Mouse (Mus musculus) liver, embryonic 11.5 days (tissue): ENCODE measurements at regions not wholly inside any gene's neighbourhood (a gene's known extent, or its start where the extent isn't known, plus 50 kb on each side); places are given as distances from the start of the nearest gene placed in this dataset.
"Not testable (repeated sequence)": the region's sequence is repeated elsewhere in the genome, so short reads cannot be mapped to it uniquely, and the experiment has no call there.

Experiments
- ATAC-seq: fragments of 200-750 bp; cut with Nextera tagmentation; replicated peaks from 2 replicates; pipeline ENCODE4 v1.8.0; 2017; ENCODE audit warnings: moderate number of reproducible peaks, mild to moderate bottlenecking, moderate TSS enrichment, moderate library complexity; ENCODE audit not compliant: low FRiP score
- DNase-seq: peaks from one replicate; pipeline ENCODE4 v3.0.0-alpha.2; 2017; ENCODE audit warnings: low spot score
- H3K27ac ChIP-seq: fragments of 300-500 bp; sonication (generic); 2 replicates; pipeline ENCODE4 v1.5.1; 2014; ENCODE audit warnings: mild to moderate bottlenecking, low read depth, low read length, control low read depth
- H3K27me3 ChIP-seq: fragments of 300-500 bp; sonication (generic); replicated peaks from 2 replicates; pipeline ENCODE4 v1.6.1; 2014; ENCODE audit warnings: low read length, mixed read lengths; ENCODE audit not compliant: control insufficient read depth, insufficient read depth
- H3K36me3 ChIP-seq: fragments of 300-500 bp; sonication (generic); 2 replicates; pipeline ENCODE4 v1.6.1; 2014; ENCODE audit warnings: mild to moderate bottlenecking, low read length, moderate library complexity, mixed read lengths; ENCODE audit not compliant: control insufficient read depth, insufficient read depth
- H3K4me1 ChIP-seq: fragments of 300-500 bp; sonication (generic); replicated peaks from 2 replicates; pipeline ENCODE4 v1.6.1; 2014; ENCODE audit warnings: low read length, mixed read lengths; ENCODE audit not compliant: control insufficient read depth, insufficient read depth
- H3K4me2 ChIP-seq: fragments of 300-500 bp; sonication (generic); 2 replicates; pipeline ENCODE4 v1.6.1; 2014; ENCODE audit warnings: mild to moderate bottlenecking, control low read depth, moderate library complexity
- H3K4me3 ChIP-seq: fragments of 300-500 bp; sonication (generic); 2 replicates; pipeline ENCODE4 v1.5.1; 2014; ENCODE audit warnings: low read depth, low read length, control low read depth
- H3K9ac ChIP-seq: fragments of 300-500 bp; sonication (generic); 2 replicates; pipeline ENCODE4 v1.6.1; 2014; ENCODE audit warnings: low read depth, low read length, control low read depth
- H3K9me3 ChIP-seq: fragments of 300-500 bp; sonication (generic); 2 replicates; pipeline ENCODE4 v1.6.1; 2016; ENCODE audit warnings: low read length, inconsistent platforms, mixed read lengths; ENCODE audit not compliant: control insufficient read depth
- WGBS: fragments of 180-500 bp; shearing (Covaris S2); extraction: QIAGEN DNeasy Blood & Tissue Kit; methylation state at CpG from one replicate; pipeline ENCODE4 v1.1.7; 2014; 5-methylcytosine and 5-hydroxymethylcytosine counted together

GRCm38 (mm10) chr12:77526581-77526980, 288.7 kb downstream of the Fut8 start:
- not testable (repeated sequence) for DNase-seq, ATAC-seq, H3K9ac ChIP-seq, H3K9me3 ChIP-seq, H3K4me1 ChIP-seq, H3K27me3 ChIP-seq, H3K36me3 ChIP-seq, H3K4me2 ChIP-seq, H3K27ac ChIP-seq, H3K4me3 ChIP-seq
- WGBS = 90% methylated on average over 14 of the region's 14 CpGs

GRCm38 (mm10) chr12:77527499-77527898, 289.6 kb downstream of the Fut8 start:
- DNase-seq (no peak), ATAC-seq (no peak)
- H3K36me3 ChIP-seq = no peaks in the 10 kb centered on the region
- H3K4me3 ChIP-seq = no peak overlapping the region
- no peaks in the 10 kb centered on the region for H3K4me1 ChIP-seq
- no peak overlapping the region for H3K4me2 ChIP-seq
- no peak overlapping the region for H3K27ac ChIP-seq
- H3K9me3 ChIP-seq = no peaks in the 10 kb centered on the region
- no peaks in the 10 kb centered on the region for H3K27me3 ChIP-seq
- H3K9ac ChIP-seq = no peak overlapping the region
- WGBS = 76% methylated on average over 1 of the region's 1 CpGs

GRCm38 (mm10) chr12:77527953-77528865, 290.3 kb downstream of the Fut8 start:
- 85% methylated on average over 9 of the region's 9 CpGs for WGBS
- Histone ChIP-seq H3K4me2 (no peak overlapping the region), H3K27me3 (no peaks in the 10 kb centered on the region), H3K4me3 (no peak overlapping the region), H3K9me3 (no peaks in the 10 kb centered on the region), H3K4me1 (no peaks in the 10 kb centered on the region), H3K9ac (no peak overlapping the region), H3K27ac (no peak overlapping the region), H3K36me3 (no peaks in the 10 kb centered on the region)
- DNase-seq (no peak), ATAC-seq (no peak)

- H3K4me3 ChIP-seq = no peak overlapping the region
- DNase-seq = no peak
- WGBS = 79% methylated on average over 8 of the region's 8 CpGs
- H3K27me3 ChIP-seq = no peaks in the 10 kb centered on the region
- no peak for ATAC-seq
- H3K4me2 ChIP-seq = no peak overlapping the region
- H3K27ac ChIP-seq = no peak overlapping the region
- H3K9ac ChIP-seq = no peak overlapping the region
- H3K36me3 ChIP-seq = no peaks in the 10 kb centered on the region
- no peaks in the 10 kb centered on the region for H3K9me3 ChIP-seq
- H3K4me1 ChIP-seq = no peaks in the 10 kb centered on the region
Observed at GRCm38 (mm10) chr12:77528868-77529271, 290.9 kb downstream of the Fut8 start.

- Histone ChIP-seq H3K27me3 (no peaks in the 10 kb centered on the region), H3K36me3 (no peaks in the 10 kb centered on the region), H3K9ac (no peak overlapping the region), H3K9me3 (no peaks in the 10 kb centered on the region), H3K4me2 (no peak overlapping the region), H3K4me3 (no peak overlapping the region), H3K27ac (no peak overlapping the region), H3K4me1 (no peaks in the 10 kb centered on the region)
- DNase-seq (no peak), ATAC-seq (no peak)
- 83% methylated on average over 4 of the region's 4 CpGs for WGBS
Observed at GRCm38 (mm10) chr12:77529414-77529813, 291.5 kb downstream of the Fut8 start.

GRCm38 (mm10) chr12:77529955-77530354, 292.0 kb downstream of the Fut8 start:
- H3K27ac ChIP-seq = no peak overlapping the region
- H3K27me3 ChIP-seq = no peaks in the 10 kb centered on the region
- no peak overlapping the region for H3K9ac ChIP-seq
- H3K4me1 ChIP-seq = no peaks in the 10 kb centered on the region
- DNase-seq = no peak
- WGBS = 63% methylated on average over 3 of the region's 3 CpGs
- H3K36me3 ChIP-seq = no peaks in the 10 kb centered on the region
- no peak for ATAC-seq
- no peak overlapping the region for H3K4me3 ChIP-seq
- H3K9me3 ChIP-seq = no peaks in the 10 kb centered on the region
- no peak overlapping the region for H3K4me2 ChIP-seq

GRCm38 (mm10) chr12:77531294-77531693, 293.4 kb downstream of the Fut8 start:
- no peaks in the 10 kb centered on the region for H3K36me3 ChIP-seq
- H3K4me3 ChIP-seq = no peak overlapping the region
- no peak for ATAC-seq
- no peaks in the 10 kb centered on the region for H3K4me1 ChIP-seq
- H3K27ac ChIP-seq = no peak overlapping the region
- no peak overlapping the region for H3K9ac ChIP-seq
- no peaks in the 10 kb centered on the region for H3K27me3 ChIP-seq
- no peak overlapping the region for H3K4me2 ChIP-seq
- WGBS = 71% methylated on average over 5 of the region's 5 CpGs
- no peak for DNase-seq
- no peaks in the 10 kb centered on the region for H3K9me3 ChIP-seq

- no peaks in the 10 kb centered on the region for H3K36me3 ChIP-seq
- WGBS = 39% methylated on average over 8 of the region's 8 CpGs
- no peak overlapping the region for H3K4me3 ChIP-seq
- no peak overlapping the region for H3K9ac ChIP-seq
- no peaks in the 10 kb centered on the region for H3K4me1 ChIP-seq
- no peak overlapping the region for H3K4me2 ChIP-seq
- no peaks in the 10 kb centered on the region for H3K9me3 ChIP-seq
- DNase-seq = no peak
- H3K27me3 ChIP-seq = no peaks in the 10 kb centered on the region
- no peak for ATAC-seq
- no peak overlapping the region for H3K27ac ChIP-seq
Observed at GRCm38 (mm10) chr12:77532547-77532946, 294.6 kb downstream of the Fut8 start.

- Histone ChIP-seq H3K9me3 (no peaks in the 10 kb centered on the region), H3K4me3 (no peak overlapping the region), H3K36me3 (no peaks in the 10 kb centered on the region), H3K4me2 (no peak overlapping the region), H3K9ac (no peak overlapping the region), H3K4me1 (no peaks in the 10 kb centered on the region), H3K27me3 (no peaks in the 10 kb centered on the region), H3K27ac (no peak overlapping the region)
- WGBS = 70% methylated on average over 2 of the region's 2 CpGs
- ATAC-seq = no peak
- no peak for DNase-seq
Observed at GRCm38 (mm10) chr12:77533606-77534005, 295.7 kb downstream of the Fut8 start.
